Mouse (Mus musculus) cerebellum, postnatal 36 days (tissue): Measurements from ENCODE around the gene Kdm3a.

Source experiments
- DNase-seq, 2 experiments: peaks; one replicate each; pipeline ENCODE4 v3.0.0; 2021 to 2022; ENCODE audit warnings: mixed read lengths in 2 of 2

Kdm3a gene

DNA sequence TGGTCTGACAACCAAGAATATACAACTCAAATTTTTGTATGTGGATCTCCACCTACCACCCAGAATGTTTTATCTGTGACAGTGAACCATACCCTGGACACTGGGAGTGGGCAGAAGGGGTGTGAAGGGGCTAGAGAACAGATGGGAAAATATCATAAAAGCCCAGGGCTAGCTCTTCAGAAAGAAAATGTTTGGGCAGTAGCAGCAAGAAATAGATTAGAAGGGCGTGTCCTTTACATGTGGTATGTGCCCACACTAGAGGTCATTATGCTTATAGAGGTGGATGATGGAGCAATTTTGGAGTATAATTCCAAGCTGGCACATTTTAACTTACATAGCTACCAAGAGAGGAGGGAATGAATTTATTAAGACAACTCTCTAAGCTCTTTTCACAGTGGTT, 57.4 kb downstream of the Kdm3a start:
- no peak for DNase-seq

DNA sequence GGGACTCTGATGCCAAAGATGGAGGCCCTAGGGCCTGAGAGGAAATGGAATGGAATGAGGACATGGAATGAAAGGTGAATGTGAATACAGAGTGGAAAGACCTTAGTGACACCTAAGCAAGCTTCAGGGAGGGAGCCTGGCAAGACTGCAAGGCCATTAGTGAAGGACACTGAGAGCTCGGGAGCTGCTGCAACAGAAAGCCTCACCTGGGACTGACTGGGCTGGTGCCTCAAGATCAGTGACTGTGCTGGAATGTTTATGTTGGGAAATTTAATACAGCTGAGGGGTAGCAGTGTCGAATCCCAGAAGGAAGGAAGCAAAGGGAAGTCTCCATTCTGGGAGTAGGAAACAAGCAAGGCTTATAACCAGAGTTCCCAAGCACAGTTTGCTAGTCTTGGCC, 63.8 kb downstream of the Kdm3a start:
- DNase-seq = no peak

DNA sequence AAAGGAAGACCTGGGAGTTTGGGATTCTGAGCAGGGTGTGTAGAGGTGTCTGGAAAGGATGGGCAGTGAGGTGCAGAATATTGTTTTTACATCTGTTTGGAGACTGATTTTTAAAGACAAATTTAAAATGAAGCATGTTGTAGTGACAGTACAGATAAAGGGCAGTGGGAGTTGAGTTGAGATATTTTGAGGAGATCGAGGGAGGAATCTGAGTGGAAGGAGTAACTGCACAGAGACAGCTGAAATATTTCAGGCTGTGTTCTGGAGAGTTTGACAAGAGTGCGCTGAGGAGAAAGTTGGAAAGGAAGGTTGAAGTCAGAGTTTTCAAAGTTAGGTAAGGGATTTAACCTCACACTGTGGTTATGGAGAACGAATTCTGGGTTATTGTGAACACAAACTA, 64.2 kb downstream of the Kdm3a start:
- DNase-seq = no peak

DNA sequence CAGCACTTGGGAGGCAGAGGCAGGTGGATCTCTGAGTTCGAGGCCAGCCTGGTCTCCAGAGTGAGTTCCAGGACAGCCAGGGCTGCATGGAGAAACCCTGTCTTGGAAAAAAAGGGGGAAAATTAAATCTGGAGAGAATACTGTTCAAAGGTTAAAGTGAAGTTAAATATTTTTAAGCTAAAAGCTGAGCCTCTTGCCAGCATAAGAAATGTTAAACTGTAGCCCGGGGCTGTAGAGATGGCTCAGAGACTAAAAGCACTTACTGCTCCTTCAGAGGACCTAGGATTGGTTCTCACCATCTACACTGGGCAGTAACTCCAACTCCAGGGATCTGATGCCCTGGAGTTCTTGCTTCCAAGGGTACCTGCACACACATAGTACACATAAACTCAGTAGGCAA, 76.0 kb downstream of the Kdm3a start:
- no peak for DNase-seq

DNA sequence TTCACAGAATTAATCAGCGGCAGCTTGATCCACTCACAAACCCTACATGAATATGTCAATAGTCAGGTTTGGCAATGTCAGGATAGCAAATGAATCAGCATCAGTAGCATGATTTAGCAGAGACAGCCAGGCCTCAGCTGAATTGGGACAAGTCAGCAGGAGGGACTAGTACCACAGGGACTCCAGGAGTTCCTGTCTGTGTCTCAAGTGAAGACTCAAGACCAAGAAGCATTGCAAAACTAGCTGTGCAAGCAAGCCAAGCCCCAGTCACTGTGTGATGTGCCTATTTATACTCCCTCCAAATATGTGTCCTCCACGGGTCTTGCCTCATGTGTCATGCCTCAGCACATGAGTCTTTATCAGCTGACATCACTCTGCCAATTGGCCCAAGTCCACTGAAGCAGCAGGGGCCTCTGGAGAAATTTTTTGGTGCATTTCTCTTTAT, 77.3 kb downstream of the Kdm3a start:
- peak in 1 of 2 experiments; percentile 19 for DNase-seq

DNA sequence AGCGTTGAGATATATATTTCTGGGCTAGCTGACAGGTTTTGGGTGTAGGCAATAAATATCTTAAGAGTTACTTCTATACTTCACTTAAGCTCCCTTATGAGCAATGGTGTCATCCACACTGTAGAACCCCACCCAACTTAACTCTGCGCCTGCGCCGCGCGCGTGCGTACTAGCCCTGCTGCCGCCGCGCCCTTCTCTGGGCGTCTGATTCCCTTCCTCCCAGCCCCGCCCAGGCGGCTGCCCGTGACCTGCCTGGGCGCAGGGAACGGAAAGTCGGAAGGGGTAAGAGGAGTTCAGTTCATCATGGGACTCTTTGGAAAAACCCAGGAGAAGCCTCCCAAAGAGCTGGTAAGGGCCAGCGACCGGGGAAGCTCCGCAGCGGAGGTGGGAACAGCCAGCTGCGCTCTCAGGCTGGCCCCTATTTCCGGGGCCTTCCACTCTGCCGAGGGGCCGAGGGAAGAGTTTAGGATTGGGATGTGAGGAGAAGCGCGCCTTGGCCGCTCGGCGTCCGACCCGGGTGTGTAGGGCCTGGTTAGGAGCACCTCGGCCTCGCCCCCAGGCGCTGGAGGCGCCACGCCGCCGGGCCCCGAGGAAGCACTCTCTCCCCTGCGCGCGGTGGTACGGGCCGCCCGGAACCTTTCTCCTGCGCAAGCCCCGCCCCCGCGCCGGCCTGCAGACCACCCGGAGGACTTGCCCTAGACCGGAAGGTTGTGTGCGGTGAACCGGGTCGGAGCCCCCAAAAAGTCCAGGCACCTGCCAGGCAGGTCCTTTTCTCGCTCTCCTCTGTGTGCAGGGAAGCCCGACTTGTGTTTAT, 88.9 kb downstream of the Kdm3a start, which contains the start of gene Chmp3:
Gene Chmp3, plus strand, starts transcription at position 112 of the 814 bp plus-strand sequence.
- DNase-seq = peak; percentile 95 to 96
